Mouse (Mus musculus) liver, embryonic 14.5 days (tissue): ENCODE measurements at regions not wholly inside any gene's neighbourhood (a gene's known extent, or its start where the extent isn't known, plus 50 kb on each side); places are given as distances from the start of the nearest gene placed in this dataset.

Source experiments
- ATAC-seq: fragments of 200-750 bp; cut with Nextera tagmentation; 2 replicates; pipeline ENCODE4 v1.8.0; 2017; ENCODE audit warnings: moderate number of reproducible peaks, mild to moderate bottlenecking, moderate library complexity; ENCODE audit not compliant: insufficient read depth
- DNase-seq, 3 experiments: peaks; one replicate each; pipeline ENCODE4 v3.0.0-alpha.2; 2012 to 2013; ENCODE audit warnings: low read depth in 3 of 3, low spot score in 3 of 3
- H3K27ac ChIP-seq: fragments of 300-500 bp; sonication (generic); 2 replicates; pipeline ENCODE4 v1.5.1; 2014; ENCODE audit warnings: moderate library complexity, mild to moderate bottlenecking, control low read depth, inconsistent platforms
- H3K27me3 ChIP-seq: fragments of 300-500 bp; sonication (generic); 2 replicates; pipeline ENCODE4 v1.6.1; 2014; ENCODE audit warnings: mild to moderate bottlenecking, low read length, moderate library complexity; ENCODE audit not compliant: control insufficient read depth, insufficient read depth
- H3K36me3 ChIP-seq: fragments of 300-500 bp; sonication (generic); replicated peaks from 2 replicates; pipeline ENCODE4 v1.6.1; 2014; ENCODE audit warnings: low read depth; ENCODE audit not compliant: control insufficient read depth, insufficient read depth
- H3K4me1 ChIP-seq, 2 experiments: fragments of 200-500 bp in 1 of 2; fragments of 300-500 bp in 1 of 2; sonication (generic) in 1 of 2; replicated peaks; 2 replicates each; pipeline ENCODE4 v1.6.1; 2012 to 2014; ENCODE audit warnings: antibody characterized with exemption in 1 of 2, inconsistent platforms in 1 of 2, low read length in 1 of 2; ENCODE audit not compliant: control insufficient read depth in 2 of 2, insufficient read depth in 2 of 2
- H3K4me2 ChIP-seq: fragments of 300-500 bp; sonication (generic); 2 replicates; pipeline ENCODE4 v1.6.1; 2014; ENCODE audit warnings: low read depth, mild to moderate bottlenecking, control low read depth, moderate library complexity
- H3K4me3 ChIP-seq, 2 experiments: fragments of 200-500 bp in 1 of 2; fragments of 300-500 bp in 1 of 2; sonication (generic) in 1 of 2; 2 replicates each; pipeline ENCODE4 v1.5.1; 2012 to 2014; ENCODE audit warnings: low read depth in 2 of 2, low read length in 2 of 2, mild to moderate bottlenecking in 2 of 2, control low read depth in 1 of 2, inconsistent platforms in 1 of 2, moderate library complexity in 1 of 2; ENCODE audit not compliant: insufficient read depth in 1 of 2
- H3K9ac ChIP-seq: fragments of 300-500 bp; sonication (generic); replicated peaks from 2 replicates; pipeline ENCODE4 v1.6.1; 2014; ENCODE audit warnings: mild to moderate bottlenecking, control low read depth, moderate library complexity
- H3K9me3 ChIP-seq: fragments of 300-500 bp; sonication (generic); 2 replicates; pipeline ENCODE4 v1.6.1; 2016; ENCODE audit warnings: low read length, mixed read lengths; ENCODE audit not compliant: control insufficient read depth
- CTCF ChIP-seq: IDR thresholded peaks from 2 replicates; pipeline ENCODE4 v1.5.1; 2016; ENCODE audit warnings: antibody characterized with exemption, low read depth, control low read depth
- EP300 ChIP-seq: IDR thresholded peaks from 2 replicates; pipeline ENCODE4 v1.6.1; 2016; ENCODE audit warnings: antibody characterized with exemption, low read depth
- WGBS: fragments of 180-500 bp; shearing (Covaris S2); extraction: QIAGEN DNeasy Blood & Tissue Kit; methylation state at CpG from one replicate; pipeline ENCODE4 v1.1.7; 2014; ENCODE audit not compliant: insufficient replicate concordance; 5-methylcytosine and 5-hydroxymethylcytosine counted together

DNA sequence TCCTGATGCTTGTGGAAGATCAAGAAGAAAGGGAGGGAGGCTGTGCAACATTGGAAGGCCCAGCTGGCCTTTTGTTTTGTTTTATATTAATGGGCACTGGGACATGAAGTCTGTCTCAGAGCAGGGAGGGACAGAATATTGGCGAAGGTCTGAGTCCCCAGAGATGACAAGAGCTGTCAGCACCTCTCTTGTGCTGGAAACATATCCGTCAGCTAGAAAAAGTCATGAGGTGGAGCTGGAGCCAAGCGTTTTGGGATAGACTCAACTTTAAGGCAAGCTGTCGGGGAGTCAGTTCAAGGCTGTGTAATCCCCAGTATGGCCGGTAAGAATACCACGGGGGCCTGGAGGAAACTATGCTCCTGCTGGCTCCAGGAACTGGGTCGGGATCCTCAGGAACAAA is 156.0 kb downstream of the En1 start:
- Histone ChIP-seq H3K27me3 (no peaks in the 10 kb centered on the region), H3K9ac (no peak overlapping the region), H3K9me3 (no peaks in the 10 kb centered on the region), H3K4me1 (no peaks in the 10 kb centered on the region), H3K27ac (no peak overlapping the region), H3K36me3 (no peaks in the 10 kb centered on the region), H3K4me3 (no peak overlapping the region), H3K4me2 (no peak overlapping the region)
- WGBS, result 42% methylated on average over 7 of the region's 7 CpGs
- no peak for ATAC-seq
- no peak for DNase-seq
- TF ChIP-seq CTCF, result no peak
- TF ChIP-seq EP300, result no peak

DNA sequence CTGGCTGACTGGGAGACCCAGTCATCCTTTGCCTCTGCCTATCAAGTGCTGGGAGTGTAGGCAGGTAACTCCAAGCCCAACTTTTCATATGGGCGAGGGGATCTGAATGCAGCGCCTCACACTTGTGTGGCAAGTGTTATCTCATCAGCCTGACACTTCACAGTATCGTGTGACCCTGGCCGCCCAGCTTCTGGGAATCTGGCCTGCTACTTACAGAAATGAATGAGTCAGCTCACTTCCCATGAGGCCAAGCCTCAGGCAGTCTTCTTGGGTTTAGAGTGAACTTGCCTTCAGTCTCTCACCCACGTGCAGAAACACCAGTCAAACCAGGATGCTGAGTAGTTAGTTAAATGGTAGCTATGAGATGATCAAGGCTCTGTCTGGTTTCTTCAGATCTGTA is 156.5 kb downstream of the En1 start:
- Histone ChIP-seq H3K36me3 (no peaks in the 10 kb centered on the region), H3K27me3 (no peaks in the 10 kb centered on the region), H3K27ac (no peak overlapping the region), H3K4me1 (no peaks in the 10 kb centered on the region), H3K9ac (no peak overlapping the region), H3K9me3 (no peaks in the 10 kb centered on the region), H3K4me2 (no peak overlapping the region), H3K4me3 (no peak overlapping the region)
- ATAC-seq, result no peak
- DNase-seq, result no peak
- TF ChIP-seq EP300 (no peak), CTCF (no peak)
- 39% methylated on average over 5 of the region's 5 CpGs for WGBS

- no peak for DNase-seq
- Histone ChIP-seq H3K4me1 (no peaks in the 10 kb centered on the region), H3K27me3 (no peaks in the 10 kb centered on the region), H3K9me3 (no peaks in the 10 kb centered on the region), H3K4me2 (no peak overlapping the region), H3K9ac (no peak overlapping the region), H3K36me3 (no peaks in the 10 kb centered on the region), H3K4me3 (no peak overlapping the region), H3K27ac (no peak overlapping the region)
- no peak for TF ChIP-seq CTCF
- no peak for TF ChIP-seq EP300
- no peak for ATAC-seq
- WGBS, result 42% methylated on average over 3 of the region's 3 CpGs
Measured at GRCm38 (mm10) chr1:120759380-120759779, 157.2 kb downstream of the En1 start.

GRCm38 (mm10) chr1:120761364-120761763 is 159.1 kb downstream of the En1 start:
- Histone ChIP-seq H3K4me3 (no peak overlapping the region), H3K4me1 (no peaks in the 10 kb centered on the region), H3K27ac (no peak overlapping the region), H3K36me3 (no peaks in the 10 kb centered on the region), H3K27me3 (no peaks in the 10 kb centered on the region), H3K4me2 (no peak overlapping the region), H3K9ac (no peak overlapping the region), H3K9me3 (no peaks in the 10 kb centered on the region)
- ATAC-seq, result no peak
- TF ChIP-seq CTCF (no peak), EP300 (no peak)
- no peak for DNase-seq
- 53% methylated on average over 9 of the region's 9 CpGs for WGBS

GRCm38 (mm10) chr1:120762498-120762897 is 160.3 kb downstream of the En1 start:
- no peak overlapping the region for H3K9ac ChIP-seq
- DNase-seq (no peak), ATAC-seq (no peak)
- no peak overlapping the region for H3K27ac ChIP-seq
- TF ChIP-seq CTCF, result no peak
- TF ChIP-seq EP300, result no peak
- no peaks in the 10 kb centered on the region for H3K4me1 ChIP-seq
- H3K4me3 ChIP-seq, result no peak overlapping the region
- H3K36me3 ChIP-seq, result no peaks in the 10 kb centered on the region
- H3K4me2 ChIP-seq, result no peak overlapping the region
- H3K9me3 ChIP-seq, result no peaks in the 10 kb centered on the region
- 45% methylated on average over 2 of the region's 2 CpGs for WGBS
- no peaks in the 10 kb centered on the region for H3K27me3 ChIP-seq
